Mouse (Mus musculus) left cerebral cortex, postnatal 14 days (tissue): ENCODE measurements around the gene Fetub. TPM values are rescaled to one million over a fixed set of nuclear protein-coding genes. Genes with fewer than 3 reads are reported as not detected.

Experiments used
- DNase-seq, 2 experiments: peaks; one replicate each; pipeline ENCODE4 v3.0.0; 2021 to 2022; ENCODE audit warnings: low spot score in 2 of 2, mixed read lengths in 1 of 2
- intact Hi-C: fragments of 180-260 bp; cut with DNase I; formaldehyde crosslinking; loops from one replicate; pipeline ENCODE4 v1.15.1; 2025
- long read RNA-seq, 2 experiments: library from polyadenylated mRNA; stranded (forward); transcript quantifications; one replicate each; pipeline ENCODE4 v2.0.0; 2021
- total RNA-seq, 2 experiments: library from RNA; stranded (reverse); gene quantifications; 2 replicates each; pipeline ENCODE4 v1.2.3; 2021

Gene Fetub
- not detected for total RNA-seq
- long read RNA-seq, experiment 1, result 0 reads
- long read RNA-seq, experiment 2, result 0 reads

- no peak for DNase-seq
- intact Hi-C loops, result no loop called here
These were observed at the start of gene Fetub for GRCm38 (mm10) chr16:22918034-22918433. Fetub (plus strand) TSS chr16:22918334.

DNA sequence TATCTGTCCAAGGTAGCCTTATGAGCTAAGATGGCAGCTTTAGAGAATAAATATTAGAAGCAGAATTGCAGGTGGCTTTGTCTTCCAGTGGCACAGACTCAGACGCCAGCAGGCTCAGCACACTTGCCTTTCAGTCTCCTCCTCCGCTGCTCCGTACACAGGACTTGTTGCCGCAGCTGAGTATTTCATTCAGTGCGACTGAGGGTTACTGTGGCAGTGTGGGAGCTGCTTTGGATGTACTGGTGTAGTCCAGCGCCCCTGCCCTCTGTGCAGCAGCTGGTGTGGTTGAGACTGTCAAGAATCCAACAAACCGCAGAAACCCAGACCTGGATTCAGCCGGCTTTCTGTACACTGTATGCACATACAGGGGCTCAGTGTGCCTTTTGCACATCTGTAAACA lies 45.7 kb upstream of the Fetub start:
- no peak for DNase-seq
- intact Hi-C loops, result loop anchor here (10.0 kb wide), 1 partner anchor 242 kb away; no protein-coding TSS in a partner anchor

DNA sequence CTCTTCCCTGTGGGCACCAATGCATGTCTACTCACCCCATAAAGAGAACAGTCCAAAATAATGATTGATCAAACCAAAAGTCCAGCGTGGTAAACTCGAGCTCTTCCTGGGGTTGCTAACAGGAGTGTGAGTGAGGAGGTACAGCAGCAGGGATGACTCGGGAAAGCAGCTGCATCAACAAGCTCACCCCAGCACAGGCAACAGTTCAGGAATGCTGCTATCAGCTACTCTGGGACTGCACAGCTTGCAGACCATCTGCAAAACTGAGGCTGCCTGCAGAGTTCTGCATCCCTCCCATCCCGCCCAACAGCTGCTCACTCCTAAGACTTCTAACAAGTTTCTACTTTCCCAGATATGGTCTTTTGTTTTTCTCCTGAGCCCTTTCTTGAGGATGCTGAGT lies 44.8 kb upstream of the Fetub start:
- no peak for DNase-seq
- intact Hi-C loops, result loop anchor here (10.0 kb wide), 1 partner anchor 241 kb away; no protein-coding TSS in a partner anchor

DNA sequence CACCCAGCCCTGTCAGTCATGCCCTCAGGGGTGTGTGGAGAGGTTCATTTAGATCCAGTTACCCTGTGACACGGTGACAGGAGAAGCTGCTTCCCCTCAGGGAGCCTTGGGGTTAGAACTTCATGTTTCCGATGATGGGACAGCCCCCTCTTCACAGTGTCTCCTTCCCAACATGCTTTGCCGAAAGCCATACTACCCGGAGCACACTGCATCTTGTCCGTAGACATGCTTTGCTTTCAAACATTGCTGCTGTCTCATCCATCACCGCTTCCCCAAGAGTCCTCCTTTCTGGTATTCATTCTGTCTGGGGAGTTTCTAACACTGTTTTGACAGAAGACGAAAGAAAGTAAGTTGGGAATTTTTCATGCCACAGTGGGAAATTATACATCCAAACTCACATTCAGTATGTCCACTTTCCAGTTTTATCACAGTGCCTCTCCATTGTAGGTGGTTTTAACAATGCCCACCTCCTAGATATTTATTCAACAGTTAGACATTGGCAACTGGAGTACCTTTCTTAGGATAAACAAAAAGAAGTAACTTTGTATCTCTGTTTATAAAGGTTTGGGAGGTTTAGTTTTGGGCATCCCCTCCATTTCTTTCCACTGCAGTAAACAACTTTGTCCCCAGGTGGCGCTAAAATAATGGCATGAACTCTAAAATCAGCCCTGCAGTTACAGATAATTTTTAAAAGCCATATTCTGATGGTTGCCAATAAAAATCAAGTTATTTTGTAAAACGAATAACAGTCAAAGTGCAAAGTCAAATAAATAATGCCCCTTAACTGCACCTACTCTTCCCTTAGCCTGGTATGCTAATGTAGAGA lies 41.7 kb upstream of the Fetub start:
- intact Hi-C loops, result loop anchor here (1.0 to 10.0 kb wide), 4 partner anchors 76 to 260 kb away; partner anchors contain the start of gene Hrg
- peak; percentile 7 to 61 for DNase-seq

DNA sequence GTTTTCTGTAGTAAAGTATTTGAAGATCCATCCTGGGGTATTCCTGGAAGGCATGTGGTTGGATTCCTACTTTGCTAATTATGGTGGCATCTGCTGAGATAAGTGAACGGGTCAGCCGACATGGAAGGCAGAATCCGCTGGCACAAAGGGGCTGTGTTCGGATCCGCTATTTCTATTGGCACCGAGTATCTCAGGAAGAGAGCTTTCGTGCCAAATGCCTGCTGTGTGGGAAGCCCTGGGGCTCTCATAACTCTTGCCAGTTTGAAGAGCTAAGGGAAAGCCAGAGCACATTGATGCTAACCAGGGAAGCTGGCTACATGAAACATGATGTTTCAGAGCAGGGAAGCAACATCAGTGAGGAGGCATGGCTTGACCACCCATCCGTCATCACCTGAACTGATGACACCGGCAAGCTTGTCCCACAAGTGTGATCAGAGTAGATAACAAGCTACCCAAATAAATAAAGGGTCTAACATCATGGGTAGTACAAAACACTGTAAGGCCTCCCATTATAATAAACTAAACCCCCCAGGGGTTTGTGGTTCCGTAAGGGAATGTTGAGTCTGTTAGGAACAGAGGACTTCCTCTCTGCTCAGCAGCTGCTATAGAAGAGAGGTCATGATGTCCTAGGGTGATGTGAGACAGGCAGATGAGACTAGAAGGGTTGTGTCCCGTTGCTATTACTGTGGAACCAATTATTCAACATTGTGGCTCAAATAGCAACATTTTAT lies 40.3 kb upstream of the Fetub start:
- intact Hi-C loops, result loop anchor here (2.0 to 10.0 kb wide), 3 partner anchors 74 to 259 kb away; partner anchors contain the start of gene Hrg
- DNase-seq, result peak in 1 of 2 experiments; percentile 7

- intact Hi-C loops, result loop anchor here (5.0 to 10.0 kb wide), 2 partner anchors 74 to 236 kb away; partner anchors contain the start of gene Hrg
- DNase-seq, result no peak
These were observed 39.4 kb upstream of the Fetub start for GRCm38 (mm10) chr16:22878716-22879115.

GRCm38 (mm10) chr16:22879945-22880595 lies 38.1 kb upstream of the Fetub start:
- no peak for DNase-seq
- intact Hi-C loops, result loop anchor here (5.0 to 10.0 kb wide), 2 partner anchors 72 to 235 kb away; partner anchors contain the start of gene Hrg

DNA sequence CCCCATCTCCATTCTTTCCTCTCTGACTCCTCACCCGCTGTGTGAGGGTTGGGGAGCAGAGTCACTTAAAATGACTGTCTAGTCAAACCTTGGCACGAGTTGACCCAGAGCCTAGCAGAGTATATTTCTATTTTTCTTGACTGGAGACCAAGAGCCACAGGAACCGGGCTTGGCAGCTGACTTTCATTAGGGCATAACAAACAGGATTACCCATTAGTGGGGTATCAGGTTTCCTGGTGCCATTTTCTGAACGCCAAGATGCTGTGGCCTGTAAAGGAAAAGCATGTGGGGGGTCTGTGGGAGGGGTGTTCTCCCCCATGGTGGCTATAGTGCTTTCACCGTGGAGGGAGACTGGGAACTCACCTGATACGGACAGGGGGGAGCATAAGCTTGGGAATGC lies 37.2 kb upstream of the Fetub start:
- intact Hi-C loops, result no loop called here
- DNase-seq, result no peak

DNA sequence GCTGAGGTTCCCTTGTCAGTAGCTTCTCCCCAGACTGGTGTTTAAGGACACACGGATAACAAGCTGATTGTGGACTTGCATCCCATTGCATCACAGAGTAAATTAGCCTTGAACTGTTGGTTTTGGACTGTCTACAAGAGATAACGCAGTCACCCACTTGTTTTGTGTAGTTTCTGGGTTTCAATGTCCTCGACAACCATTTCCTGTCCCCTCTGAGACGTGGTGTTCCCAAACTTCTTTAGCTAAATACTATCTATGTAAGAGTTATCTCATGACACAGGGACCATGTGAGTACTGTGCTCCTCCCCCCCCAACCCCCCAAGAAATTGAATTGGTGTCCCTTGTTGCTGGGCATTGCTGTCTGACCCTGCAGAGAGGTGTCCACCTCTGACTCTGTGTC lies 36.6 kb upstream of the Fetub start:
- intact Hi-C loops, result no loop called here
- DNase-seq, result no peak

DNA sequence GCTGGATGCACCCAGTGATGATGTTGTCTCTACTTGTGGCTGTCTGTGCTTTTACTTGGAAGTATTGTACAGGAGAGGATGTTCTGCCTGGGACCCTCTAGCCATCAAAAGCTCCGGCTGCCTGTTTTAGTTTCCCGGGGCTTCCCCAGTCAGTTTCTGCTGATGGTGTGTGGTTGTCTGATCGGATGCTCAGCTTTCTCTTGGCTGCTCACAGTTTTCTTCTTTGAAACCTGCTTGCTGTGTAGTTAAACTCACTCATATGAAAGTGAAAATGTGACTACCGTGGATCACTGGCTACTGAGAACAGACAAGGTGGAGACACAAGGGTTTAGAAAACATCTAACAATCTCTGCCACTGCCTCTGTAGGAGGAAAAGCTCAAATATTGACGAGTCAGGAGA lies 34.7 kb upstream of the Fetub start:
- no peak for DNase-seq
- intact Hi-C loops, result no loop called here

DNA sequence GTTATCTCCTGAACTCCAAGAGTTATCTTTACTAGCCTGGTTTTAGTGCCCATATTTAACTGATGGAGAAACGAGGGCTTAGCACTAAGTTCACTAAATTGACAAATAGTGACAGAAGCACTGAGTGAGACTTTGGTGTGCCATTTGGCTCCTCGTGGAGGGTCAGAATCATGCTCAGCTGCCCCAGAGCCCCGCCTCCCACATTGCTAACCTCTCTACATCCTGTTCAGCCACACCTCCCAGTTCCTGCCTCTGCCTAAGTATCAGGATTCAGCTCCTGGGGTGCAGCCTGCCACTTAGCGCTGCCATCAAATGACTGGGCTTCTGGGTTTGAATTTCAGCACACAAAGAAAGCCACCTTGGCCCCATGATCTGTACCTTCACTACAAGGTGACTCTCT lies 32.8 kb upstream of the Fetub start:
- intact Hi-C loops, result no loop called here
- no peak for DNase-seq

DNA sequence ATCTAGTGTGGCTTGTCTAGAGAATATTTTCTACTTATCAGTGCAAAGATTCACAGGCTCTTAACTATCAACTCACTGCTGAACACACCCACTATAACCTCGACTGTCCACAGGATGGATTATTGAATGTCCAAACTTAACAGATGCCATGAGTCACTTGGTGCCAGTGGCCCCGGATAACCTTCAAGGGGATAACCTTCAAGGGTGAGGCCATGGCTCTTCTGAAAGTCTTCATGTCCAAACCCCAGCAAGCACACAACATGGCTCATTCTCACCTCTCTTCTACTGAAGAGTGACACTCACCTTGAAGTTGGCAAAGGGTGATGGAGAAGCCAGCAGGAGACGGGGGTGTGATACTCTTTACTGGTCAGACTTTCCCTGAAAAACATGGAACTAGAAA lies 31.4 kb upstream of the Fetub start:
- DNase-seq, result no peak
- intact Hi-C loops, result no loop called here

- intact Hi-C loops, result no loop called here
These were observed 29.3 kb upstream of the Fetub start for GRCm38 (mm10) chr16:22888835-22889234.

DNA sequence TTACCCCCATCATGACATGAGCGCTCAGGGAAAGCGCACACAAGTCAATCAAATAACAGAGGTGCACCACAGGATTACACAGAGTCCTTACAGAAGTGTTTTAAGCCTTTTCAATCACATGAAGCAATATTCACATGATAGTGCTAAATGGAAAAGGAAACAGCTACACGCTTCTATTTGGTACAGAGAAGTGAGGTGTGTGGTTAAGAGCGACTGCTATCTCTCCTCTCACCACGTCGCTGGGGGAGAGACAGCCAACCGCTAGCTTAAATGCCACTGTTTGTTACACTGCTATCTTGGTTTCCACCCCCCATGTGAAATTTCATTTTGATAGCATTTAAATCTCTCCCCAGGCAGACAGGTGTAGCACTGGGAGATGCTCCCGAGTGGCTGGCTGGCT lies 28.4 kb upstream of the Fetub start:
- no peak for DNase-seq
- intact Hi-C loops, result no loop called here

More at GRCm38 (mm10) chr16:22888835-22889234, 29.3 kb upstream of the Fetub start:
- no peak for DNase-seq

DNA sequence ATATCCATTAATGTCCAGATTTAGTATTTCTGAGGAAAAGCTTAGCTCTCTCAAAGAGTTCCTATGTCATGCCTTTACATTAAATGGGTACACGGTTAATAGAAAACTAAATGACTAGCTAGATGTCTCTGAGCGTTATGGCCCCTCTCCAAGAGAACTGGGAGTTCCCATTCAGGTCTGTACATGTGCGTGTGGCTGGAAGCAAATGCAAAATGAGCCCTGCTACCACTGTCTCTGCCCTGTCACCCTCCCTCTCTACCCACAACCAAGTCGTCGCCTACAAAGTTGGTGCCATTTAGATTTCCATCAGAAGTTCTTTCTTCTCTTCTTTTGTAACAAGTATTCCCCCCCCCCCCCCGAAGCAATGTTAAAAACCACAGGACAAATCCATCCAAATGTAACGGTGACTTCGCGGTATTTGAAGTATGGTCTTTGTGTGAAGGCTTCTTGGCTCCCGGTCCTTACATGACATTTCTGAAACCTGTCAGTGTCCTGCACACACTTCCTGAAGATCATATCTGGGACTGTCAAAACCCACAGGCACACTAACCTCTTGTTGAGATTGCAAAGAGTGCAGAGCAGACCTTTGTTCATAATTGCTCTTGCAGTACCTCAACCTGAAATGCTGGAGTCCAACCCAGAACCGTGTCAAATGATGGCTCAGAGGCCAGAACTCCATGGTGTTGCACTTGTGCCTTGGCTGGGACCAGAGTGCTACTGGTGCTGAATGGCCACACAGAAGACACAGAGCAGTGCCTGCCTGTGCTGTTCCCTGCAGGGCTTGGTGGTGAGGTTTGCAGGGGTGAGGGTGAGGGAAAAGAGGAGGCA lies 27.2 kb upstream of the Fetub start, which contains the start of gene Ahsg:
Gene Ahsg, plus strand, starts transcription at position 595 of the 828 bp plus-strand sequence.
- no peak for DNase-seq
- intact Hi-C loops, result no loop called here

DNA sequence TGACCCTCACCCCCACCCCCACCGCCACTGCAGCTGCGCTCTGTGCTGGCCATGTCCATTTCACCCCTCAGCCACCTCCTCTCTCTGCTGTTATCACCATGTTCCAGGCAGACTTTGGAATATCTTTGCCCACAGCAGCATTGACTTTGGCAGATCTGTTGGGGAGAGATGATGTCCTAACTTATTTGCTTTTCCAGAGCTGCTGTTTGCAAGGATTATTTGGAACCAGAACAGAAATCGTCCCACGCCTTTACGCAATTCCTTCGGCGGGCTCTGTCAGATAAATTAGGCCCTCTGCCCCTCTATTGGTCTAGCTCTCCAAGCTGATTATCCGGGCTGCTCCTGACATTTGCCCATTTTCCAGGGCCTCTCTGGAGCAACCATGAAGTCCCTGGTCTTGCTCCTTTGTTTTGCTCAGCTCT lies 26.4 kb upstream of the Fetub start:
- DNase-seq, result no peak
- intact Hi-C loops, result no loop called here

- no peak for DNase-seq
- intact Hi-C loops, result no loop called here
These were observed 24.0 kb upstream of the Fetub start for GRCm38 (mm10) chr16:22894095-22894494.

DNA sequence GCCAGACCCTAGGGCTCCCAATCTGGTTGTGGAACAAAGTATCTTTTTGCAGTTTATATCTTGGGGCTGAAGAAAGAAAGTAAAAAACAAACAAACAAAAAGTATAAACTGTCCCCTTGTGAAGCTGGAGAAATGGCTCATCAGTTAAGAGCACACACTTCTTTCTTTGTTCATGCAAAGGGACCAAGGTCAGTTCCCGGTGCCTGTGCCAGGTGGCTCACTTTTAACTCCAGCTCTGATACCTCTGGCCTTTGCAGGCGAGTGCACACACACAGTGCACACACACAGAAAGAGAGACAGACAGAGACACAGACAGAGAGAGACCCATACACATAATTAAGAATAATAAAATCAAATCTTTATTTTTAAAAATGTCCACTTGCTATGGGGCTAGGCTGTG lies 21.5 kb upstream of the Fetub start:
- intact Hi-C loops, result no loop called here
- DNase-seq, result no peak

DNA sequence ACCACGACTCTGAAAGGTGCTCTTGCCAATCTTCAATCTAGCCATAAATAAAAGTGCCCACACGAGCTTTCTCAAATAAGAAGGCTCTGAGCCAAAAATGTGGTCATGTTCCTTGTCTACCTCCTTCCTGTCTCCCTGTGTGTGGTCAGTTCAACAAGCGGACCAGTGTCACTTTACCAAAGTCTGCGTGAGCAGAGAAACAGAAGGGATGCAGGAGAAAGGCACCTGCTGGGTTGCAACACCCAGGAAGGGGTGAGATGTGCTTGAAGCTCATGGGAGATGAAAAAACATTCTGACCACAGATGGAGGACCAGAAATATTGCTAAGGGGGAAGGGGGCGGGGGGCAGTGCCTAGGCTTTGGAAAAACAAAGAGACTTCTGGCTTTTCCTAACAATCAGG lies 18.8 kb upstream of the Fetub start:
- DNase-seq, result no peak
- intact Hi-C loops, result no loop called here
